8 mouse cellular contexts compared by ENCODE assay signal in genomic region chr11:115603476-115604303, GRCm38 (mm10). TPM values are rescaled to one million over a fixed set of nuclear protein-coding genes. Genes with fewer than 3 reads are reported as not detected.
DNase-seq lines count a peak whose midpoint lies in the region; ATAC-seq lines count a peak whose summit lies in the region.

Gene Mrps7 (plus strand): TSS chr11:115603925.
Gene Gga3 (minus strand): TSS chr11:115604051.

- H3K36me3 ChIP-seq in megakaryocyte, embryonic 14.5 days (replicated peaks; ENCODE audit: low read length), result peaks cover 64% of the 10 kb centered on the region

- no peaks in the 10 kb centered on the region for H3K9me3 ChIP-seq in megakaryocyte, embryonic 14.5 days

- ATAC-seq in common myeloid progenitor, adult 5-6 weeks (replicated peaks; ENCODE audit: low read depth, poor library complexity, severe bottlenecking), result peak; percentile 83

- H3K4me1 ChIP-seq in megakaryocyte, embryonic 14.5 days, result peaks cover 75% of the 10 kb centered on the region

- peak within 1 kb of the TSS; percentile 92 for H3K4me3 ChIP-seq in megakaryocyte, embryonic 14.5 days (replicated peaks)

- DNase-seq in ZHBTc4 (ENCODE audit: low read depth, low spot score), result peak; percentile 94
- DNase-seq in gastrocnemius, adult 8-10 months (ENCODE audit: low spot score in 2 of 2), result peak; percentile 88 to 90
- peak; percentile 62 for DNase-seq in hindlimb bud, embryonic 11.5 days (ENCODE audit: extremely low spot score, low read depth, low spot score)
- peak; percentile 79 to 83 for DNase-seq in left cerebral cortex, adult 8-10 months (ENCODE audit: low spot score in 2 of 2)
- peak; percentile 92 for DNase-seq in right cerebral cortex, postnatal 10 days (ENCODE audit: low spot score in 2 of 2)
- DNase-seq in urinary bladder, postnatal 25 days (ENCODE audit: low spot score), result peak; percentile 92

- H3K27me3 ChIP-seq in megakaryocyte, embryonic 14.5 days (replicated peaks), result no peaks in the 10 kb centered on the region

RNA-seq across cellular contexts. Expression of gene Mrps7, which starts in this region (rescaled TPM):
- total RNA-seq in common myeloid progenitor, adult 5-6 weeks (2017), result 31.7 and 39.0 TPM in 2 replicates
- total RNA-seq in gastrocnemius, adult 8-10 months (2022), result 10 to 100 TPM; 73.4 to 84.2 (median 81.8) TPM
- total RNA-seq in left cerebral cortex, adult 8-10 months (2022), result 10 to 100 TPM; 36.9 to 57.0 (median 48.4) TPM
- polyA plus RNA-seq in megakaryocyte, embryonic 14.5 days (2012; ENCODE audit: insufficient read depth, low replicate concordance), result 13.8 and 37.9 TPM in 2 replicates

RNA-seq across cellular contexts. Expression of gene Gga3, which starts in this region (rescaled TPM):
- 21.3 and 38.2 TPM in 2 replicates for total RNA-seq in common myeloid progenitor, adult 5-6 weeks (2017)
- 10 to 100 TPM; 10.3 to 14.5 (median 11.6) TPM for total RNA-seq in gastrocnemius, adult 8-10 months (2022)
- total RNA-seq in left cerebral cortex, adult 8-10 months (2022), result 10 to 100 TPM; 73.8 to 92.9 (median 89.0) TPM
- polyA plus RNA-seq in megakaryocyte, embryonic 14.5 days (2012; ENCODE audit: insufficient read depth, low replicate concordance), result 44.0 and 58.2 TPM in 2 replicates

Comparison
In these comparisons a context has a peak if more than half of its experiments do, and no peak if none do; other contexts are left out.
1. Peak in every context shown above with its lines: DNase-seq, ATAC-seq and H3K4me3 ChIP-seq.